Mouse (Mus musculus) bone marrow, adult 2 months (tissue): Measurements from ENCODE around the gene Tlr5. TPM values are rescaled to one million over a fixed set of nuclear protein-coding genes. Genes with fewer than 3 reads are reported as not detected.

Source experiments
- H3K27ac ChIP-seq: fragments of 200-500 bp; 2 replicates; pipeline ENCODE4 v1.5.1; 2012; ENCODE audit warnings: low read depth, mild to moderate bottlenecking, control low read depth, inconsistent platforms, low read length; ENCODE audit not compliant: control insufficient read depth, poor library complexity, insufficient read depth
- H3K4me1 ChIP-seq: fragments of 200-500 bp; 2 replicates; pipeline ENCODE4 v1.6.1; 2011; ENCODE audit warnings: low read length; ENCODE audit not compliant: control insufficient read depth, insufficient read depth
- H3K4me3 ChIP-seq: fragments of 200-500 bp; replicated peaks from 2 replicates; pipeline ENCODE3; 2011; ENCODE audit warnings: mild to moderate bottlenecking, low read depth, low read length, control low read depth; ENCODE audit not compliant: control insufficient read depth
- CTCF ChIP-seq: fragments of 200-500 bp; IDR thresholded peaks from 2 replicates; pipeline ENCODE4 v1.5.1; 2011; ENCODE audit warnings: low read length, control low read depth; ENCODE audit not compliant: control insufficient read depth, insufficient read depth
- POLR2A ChIP-seq: fragments of 200-500 bp; IDR thresholded peaks from 2 replicates; pipeline ENCODE4 v1.6.1; 2011; ENCODE audit warnings: low read depth, mild to moderate bottlenecking, control low read depth, low read length, borderline replicate concordance; ENCODE audit not compliant: control insufficient read depth
- WGBS: fragments of 180-500 bp; shearing (Covaris S2); methylation state at CpG from one replicate; pipeline ENCODE4 v1.1.7; 2018; 5-methylcytosine and 5-hydroxymethylcytosine counted together
- polyA plus RNA-seq: library from polyadenylated mRNA; stranded (reverse); fragments of >200 nt; gene quantifications from 2 replicates; pipeline ENCODE4 v1.2.4, GENCODE M21; 2011; ENCODE audit warnings: low replicate concordance; ENCODE audit not compliant: missing spikeins, insufficient read depth, insufficient read length

The Tlr5 gene
- 1.0 and 1.6 TPM in 2 replicates for polyA plus RNA-seq

DNA sequence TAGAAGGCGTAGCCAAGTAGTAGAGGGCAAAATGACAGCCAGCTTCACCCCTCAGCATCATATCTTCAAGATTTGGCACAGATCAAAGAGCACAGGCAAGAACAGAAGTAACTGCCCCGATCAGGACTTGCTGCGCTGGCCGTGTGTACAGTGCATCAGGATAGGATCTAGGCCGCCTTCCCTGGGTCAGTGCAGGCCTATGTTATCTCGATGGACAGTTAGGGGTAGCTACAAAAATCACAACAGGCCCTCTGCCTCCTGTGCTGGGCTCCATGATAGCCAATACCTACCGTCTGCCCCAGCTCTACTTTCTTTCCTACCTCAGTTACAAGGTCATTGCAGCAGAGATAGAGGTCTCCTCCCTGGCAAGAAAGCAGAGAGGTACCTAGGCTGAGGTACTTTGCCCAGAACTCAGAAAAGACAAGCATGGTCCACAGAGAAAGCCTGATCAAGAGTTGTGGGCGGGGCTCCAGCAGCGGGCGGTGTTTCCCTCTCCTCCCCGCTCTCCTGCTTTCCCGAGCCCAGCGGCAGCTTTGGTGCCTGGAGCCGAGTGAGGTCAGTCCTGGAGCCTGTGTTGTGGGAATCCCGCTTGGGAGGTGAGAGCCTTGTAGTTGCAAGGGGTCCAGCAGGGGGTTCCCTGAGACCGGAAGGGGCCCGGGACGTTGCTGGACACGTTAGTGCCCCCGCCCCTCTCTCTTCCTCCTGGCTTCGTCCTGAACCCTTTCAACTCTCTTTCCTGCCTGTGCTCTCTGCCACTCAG is at the start of gene Tlr5:
Gene Tlr5, plus strand, starts transcription at position 502 of the 760 bp plus-strand sequence.
- peak within 1 kb of the TSS; percentile 57 for H3K27ac ChIP-seq
- peak within 1 kb of the TSS; percentile 67 for H3K4me3 ChIP-seq
- 19% methylated on average over 21 of the region's 21 CpGs for WGBS
- H3K4me1 ChIP-seq, result peaks cover 6% of the 10 kb centered on the region
- TF ChIP-seq POLR2A (no peak), CTCF (no peak)

- 77% methylated on average over 3 of the region's 3 CpGs for WGBS
- Histone ChIP-seq H3K27ac (no peak overlapping the region), H3K4me3 (no peak overlapping the region), H3K4me1 (no peaks in the 10 kb centered on the region; the same call in 1 of the 2 replicates)
- TF ChIP-seq CTCF (no peak), POLR2A (no peak)
These were observed 48.9 kb upstream of the Tlr5 start for GRCm38 (mm10) chr1:182905669-182906068.

DNA sequence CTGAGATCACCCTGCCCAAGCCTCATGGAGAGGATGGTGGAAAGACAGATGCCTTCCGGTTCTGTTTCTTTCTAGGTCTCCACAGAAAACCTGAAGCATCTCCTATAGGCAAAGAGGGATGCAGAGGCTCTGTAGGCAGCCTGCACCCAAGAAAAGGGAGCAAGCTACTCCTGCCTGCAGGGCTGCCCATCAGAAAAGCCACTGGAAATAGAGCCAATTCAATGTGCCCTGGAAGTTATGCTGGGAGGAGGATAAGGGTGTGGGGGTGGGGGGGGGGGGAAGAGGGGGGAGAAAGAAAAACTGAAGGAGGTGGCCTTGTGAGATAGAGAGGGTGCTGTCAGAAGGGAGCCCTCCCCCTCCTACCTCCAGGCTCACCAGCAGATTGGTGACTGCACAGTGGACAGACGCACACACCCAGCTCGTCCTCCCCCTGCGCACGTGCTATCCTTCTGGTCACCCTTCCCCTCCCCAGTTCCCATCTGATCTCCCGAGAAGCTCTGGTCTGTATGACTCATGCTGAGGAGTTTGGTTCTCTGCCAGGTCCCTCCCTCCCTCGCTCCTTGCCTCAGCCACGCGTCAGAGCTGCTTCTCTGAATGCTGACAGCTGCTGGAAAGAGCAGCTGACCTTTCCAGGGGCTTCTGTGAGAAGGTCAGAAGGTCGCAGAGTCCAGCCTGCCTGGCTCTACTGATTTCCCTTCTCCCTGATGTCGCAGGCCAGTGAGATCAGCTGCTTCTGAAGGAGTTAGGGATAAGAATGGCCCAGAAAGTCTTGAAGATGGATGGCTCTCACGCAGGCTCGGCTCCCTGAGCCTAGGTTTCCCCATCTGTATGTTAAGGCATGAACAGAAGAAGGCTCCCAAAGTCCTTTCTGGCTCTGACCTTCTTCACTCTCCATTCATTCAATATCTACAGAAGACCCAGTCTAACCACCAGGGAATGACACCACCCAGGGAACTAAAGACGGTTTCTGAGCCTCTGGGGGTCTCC is 46.2 kb upstream of the Tlr5 start:
- TF ChIP-seq CTCF (no peak), POLR2A (no peak)
- Histone ChIP-seq H3K4me1 (no peaks in the 10 kb centered on the region; the same call in 1 of the 2 replicates), H3K27ac (no peak overlapping the region), H3K4me3 (no peak overlapping the region)
- 25% methylated on average over 14 of the region's 14 CpGs for WGBS

DNA sequence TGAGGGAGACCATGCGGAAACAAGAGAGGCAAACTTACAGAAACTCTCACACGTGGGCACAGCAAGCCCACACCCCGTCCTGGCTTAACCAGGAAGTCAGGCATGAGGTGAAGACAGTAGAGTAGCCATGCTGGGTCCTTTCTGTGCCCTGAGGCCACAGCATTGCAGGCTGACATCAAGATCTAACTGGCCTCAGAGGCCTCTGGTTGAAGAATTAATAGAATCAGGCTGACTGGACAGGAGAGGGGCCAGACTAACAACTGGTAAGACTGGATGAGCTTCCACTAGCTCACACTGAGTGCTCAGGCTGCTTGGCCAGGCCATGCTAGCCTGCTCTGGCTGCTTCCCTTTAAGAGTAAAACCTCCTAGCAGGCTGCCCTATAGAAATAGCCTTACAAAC is 45.5 kb upstream of the Tlr5 start:
- H3K27ac ChIP-seq, result no peak overlapping the region
- 58% methylated on average over 3 of the region's 3 CpGs for WGBS
- no peaks in the 10 kb centered on the region; the same call in 1 of the 2 replicates for H3K4me1 ChIP-seq
- no peak overlapping the region for H3K4me3 ChIP-seq
- TF ChIP-seq POLR2A, result no peak

DNA sequence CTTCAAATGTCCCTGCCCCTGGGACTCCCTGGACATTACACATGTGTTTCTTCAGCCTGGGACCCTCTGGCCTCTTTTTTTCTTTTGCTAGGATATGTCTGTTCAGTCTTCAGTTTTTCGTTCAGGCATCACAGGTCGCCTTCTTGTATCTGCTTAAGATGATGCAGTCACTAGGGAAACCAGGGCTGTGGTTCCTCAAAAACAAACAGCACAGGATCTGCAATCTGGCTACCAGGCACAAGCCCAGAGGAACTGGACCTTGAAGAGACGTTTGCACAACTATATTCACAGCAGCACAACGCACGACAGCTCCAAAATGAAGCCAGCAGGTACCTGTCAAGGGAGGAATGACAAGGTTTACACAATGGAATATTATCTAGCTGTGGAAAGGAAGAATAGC is 45.0 kb upstream of the Tlr5 start:
- TF ChIP-seq POLR2A (no peak), CTCF (no peak)
- 49% methylated on average over 5 of the region's 5 CpGs for WGBS
- no peak overlapping the region for H3K4me3 ChIP-seq
- no peaks in the 10 kb centered on the region; the same call in 1 of the 2 replicates for H3K4me1 ChIP-seq
- no peak overlapping the region for H3K27ac ChIP-seq

DNA sequence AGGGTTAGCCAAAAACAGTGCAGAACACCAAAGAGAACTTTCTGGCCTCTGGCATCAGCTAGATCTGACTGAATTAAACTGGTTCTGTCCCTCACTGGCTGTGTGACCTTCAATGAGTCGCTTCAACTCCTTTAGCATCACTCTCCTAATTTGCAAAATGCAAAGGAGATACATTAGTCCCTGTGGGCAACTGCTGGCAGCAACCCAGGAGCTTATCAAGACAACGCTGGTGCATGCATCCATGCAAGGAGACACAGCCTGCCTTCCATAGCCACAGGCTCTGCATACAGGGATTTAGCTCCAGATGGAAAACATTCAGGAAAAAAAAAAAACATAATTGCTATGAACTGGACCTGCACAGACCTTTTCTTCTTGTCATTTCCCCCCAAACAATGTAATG is 42.0 kb upstream of the Tlr5 start:
- H3K27ac ChIP-seq, result no peak overlapping the region
- no peak for TF ChIP-seq CTCF
- no peak for TF ChIP-seq POLR2A
- H3K4me3 ChIP-seq, result no peak overlapping the region
- H3K4me1 ChIP-seq, result no peaks in the 10 kb centered on the region
- WGBS, result 77% methylated on average over 2 of the region's 2 CpGs

DNA sequence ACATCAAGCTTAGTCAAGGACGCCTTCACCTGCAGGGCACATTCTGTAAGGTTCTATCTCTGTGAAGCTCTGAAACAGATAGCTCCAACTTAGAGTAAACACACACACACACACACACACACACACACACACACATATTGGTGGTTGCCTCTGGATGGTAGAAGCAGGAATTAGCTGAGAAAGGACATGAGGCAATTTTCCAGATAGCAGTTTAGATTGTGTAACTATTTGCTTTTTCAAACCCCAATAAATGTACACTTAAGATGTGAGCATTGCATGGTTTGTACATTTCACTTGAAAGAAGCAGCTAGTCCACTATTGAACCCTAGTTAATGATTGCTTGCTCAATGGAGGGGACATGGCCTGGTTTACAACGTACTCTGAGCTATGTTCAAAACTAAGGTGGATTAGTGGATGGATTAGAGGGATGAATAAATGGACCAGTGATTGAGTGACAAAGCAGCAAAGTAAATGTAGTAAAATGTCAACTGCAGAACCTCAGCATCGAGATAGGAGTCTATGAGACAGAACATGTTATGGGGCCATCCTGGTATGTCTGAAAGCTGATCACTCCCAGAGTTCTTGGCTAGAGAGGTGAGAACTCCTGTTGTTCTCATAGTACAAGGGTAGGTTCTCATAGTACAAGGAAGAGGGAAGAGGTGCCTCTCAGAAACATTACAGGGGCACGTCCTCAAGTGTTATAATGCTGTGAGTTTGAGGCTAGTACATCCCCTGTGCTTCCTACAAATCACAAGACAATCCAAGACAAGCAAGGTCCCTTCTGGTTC is 40.3 kb upstream of the Tlr5 start:
- no peak for TF ChIP-seq CTCF
- no peak for TF ChIP-seq POLR2A
- Histone ChIP-seq H3K4me3 (no peak overlapping the region), H3K27ac (no peak overlapping the region), H3K4me1 (no peaks in the 10 kb centered on the region)
- 68% methylated on average over 4 of the region's 4 CpGs for WGBS
